Mouse (Mus musculus) urinary bladder, adult 18-20 months (tissue): ENCODE data around the gene Eif2b5.
"Not testable (repeated sequence)": the region's sequence is repeated elsewhere in the genome, so short reads cannot be mapped to it uniquely, and the experiment has no call there.

Experiments used
- DNase-seq, 2 experiments: peaks; one replicate each; pipeline ENCODE4 v3.0.0; 2022; ENCODE audit warnings: low spot score in 2 of 2, mixed read lengths in 2 of 2

Gene Eif2b5

DNA sequence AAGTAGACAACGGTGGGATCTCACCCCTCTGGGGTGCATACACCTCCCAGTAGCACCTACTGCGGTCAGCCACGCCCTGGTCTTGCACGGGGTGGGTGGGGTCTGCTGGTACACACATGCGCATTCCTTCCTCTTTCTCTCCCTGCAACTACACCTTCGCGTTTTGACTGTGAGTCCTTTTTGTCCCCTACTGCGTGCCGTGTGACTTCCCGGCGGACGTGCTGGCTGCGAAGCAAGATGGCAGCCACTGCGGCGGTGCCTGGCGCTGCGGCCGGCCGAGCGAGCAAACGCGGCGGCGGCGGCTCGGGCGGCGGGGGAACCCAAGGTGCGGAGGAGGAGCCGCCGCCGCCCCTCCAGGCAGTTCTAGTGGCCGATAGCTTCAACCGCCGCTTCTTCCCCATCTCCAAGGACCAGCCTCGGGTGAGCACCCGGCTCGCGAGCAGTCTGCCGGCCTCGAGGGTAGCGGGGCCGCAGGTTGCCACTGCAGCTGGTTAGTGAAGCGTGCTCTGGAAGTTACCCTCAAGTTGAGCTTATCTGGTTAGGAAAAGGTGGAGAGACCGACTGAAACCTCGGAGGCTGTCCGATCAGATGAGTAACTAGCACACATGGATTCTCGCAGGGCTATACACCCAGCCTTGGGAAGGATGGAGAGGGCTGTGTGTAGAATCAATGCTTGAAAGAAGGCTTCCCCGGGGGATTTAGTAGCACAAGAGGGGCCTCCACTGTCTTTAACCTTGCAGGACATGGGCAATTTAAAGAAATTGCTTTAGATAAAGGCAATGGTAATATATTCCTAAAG lies at the start of gene Eif2b5:
Eif2b5 (plus strand) TSS at position 141 of the 799 bp plus-strand sequence.
- peak; percentile 92 to 96 for DNase-seq

DNA sequence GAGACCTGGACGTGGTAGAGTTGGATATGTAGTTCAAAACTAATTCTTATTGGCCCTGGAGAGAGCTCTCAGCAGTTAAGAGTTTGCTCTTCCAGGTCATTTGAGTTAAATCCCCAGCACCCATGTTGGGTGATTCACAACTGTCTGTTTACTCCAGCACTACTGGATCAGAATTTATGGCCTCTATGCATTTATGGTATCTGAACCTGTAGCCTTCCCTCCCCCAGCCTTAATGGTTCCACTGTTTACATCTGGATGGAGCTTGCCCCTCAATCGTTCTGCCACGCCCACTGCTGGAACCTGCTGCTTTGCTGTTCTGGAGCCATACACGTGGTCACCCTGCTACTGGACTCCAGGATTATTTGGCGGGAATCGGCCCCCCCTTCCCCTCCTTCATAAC lies 46.8 kb upstream of the Eif2b5 start:
- DNase-seq, result no peak

DNA sequence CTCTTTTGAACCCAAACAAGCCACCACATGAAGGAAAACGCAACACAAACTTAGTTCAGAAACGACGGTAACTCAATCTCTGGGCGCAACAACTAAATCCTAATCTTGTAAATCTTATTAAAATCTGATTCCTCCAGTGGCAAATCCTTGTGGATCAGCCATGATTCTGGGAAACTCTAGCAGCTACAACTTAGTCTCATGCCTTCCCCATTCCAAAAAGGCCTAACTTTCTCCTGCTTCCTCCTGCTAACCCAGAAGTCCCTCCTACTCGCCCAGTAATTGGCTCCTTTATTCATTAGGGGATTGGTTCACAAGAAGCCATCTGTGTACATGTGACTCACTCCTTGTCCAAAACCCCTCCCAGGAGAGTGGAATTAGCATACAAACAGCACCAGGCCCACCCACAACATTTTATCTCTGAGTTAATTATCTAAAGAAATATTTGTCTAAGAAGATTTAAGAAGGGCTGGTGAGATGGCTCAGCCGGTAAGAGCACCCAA lies 44.4 kb upstream of the Eif2b5 start:
- no peak for DNase-seq

DNA sequence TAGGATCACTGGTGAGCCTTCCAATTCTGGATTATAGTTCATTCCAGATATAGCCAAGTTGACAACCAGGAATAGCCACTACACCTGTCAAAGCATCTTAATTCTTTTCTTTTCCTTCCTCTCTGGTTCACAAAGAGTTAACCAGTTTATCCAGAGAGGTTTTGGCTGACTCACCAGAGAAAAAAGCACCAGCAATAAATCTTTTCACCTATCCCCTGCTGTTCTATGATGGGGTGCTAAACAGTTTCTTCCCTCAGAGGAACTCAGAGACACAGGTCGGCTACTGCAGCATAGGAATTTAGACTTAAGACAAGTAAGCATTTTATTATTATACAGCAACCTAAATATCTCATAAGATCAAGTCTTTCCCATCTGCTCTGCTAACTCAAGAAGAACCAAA lies 42.5 kb upstream of the Eif2b5 start:
- no peak for DNase-seq

DNA sequence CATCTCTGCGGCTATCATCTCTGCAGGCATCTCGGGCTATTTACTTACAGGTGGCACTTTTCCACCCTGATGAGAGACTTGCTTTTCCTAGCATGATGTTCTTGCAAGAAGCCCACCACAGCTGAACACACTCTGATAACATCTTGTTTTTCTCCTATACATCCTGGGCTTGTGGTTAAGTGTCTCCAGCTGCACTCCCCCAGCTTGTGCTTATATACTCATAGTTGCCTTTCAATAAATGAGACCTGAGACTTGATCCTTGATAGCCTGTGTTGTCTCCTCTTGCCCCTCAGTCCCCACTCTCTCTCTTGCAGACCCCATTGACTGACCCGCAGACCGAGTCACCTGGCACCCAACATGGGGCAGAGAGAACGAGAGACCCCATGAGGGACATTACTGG lies 39.9 kb upstream of the Eif2b5 start:
- not testable (repeated sequence) for DNase-seq

DNA sequence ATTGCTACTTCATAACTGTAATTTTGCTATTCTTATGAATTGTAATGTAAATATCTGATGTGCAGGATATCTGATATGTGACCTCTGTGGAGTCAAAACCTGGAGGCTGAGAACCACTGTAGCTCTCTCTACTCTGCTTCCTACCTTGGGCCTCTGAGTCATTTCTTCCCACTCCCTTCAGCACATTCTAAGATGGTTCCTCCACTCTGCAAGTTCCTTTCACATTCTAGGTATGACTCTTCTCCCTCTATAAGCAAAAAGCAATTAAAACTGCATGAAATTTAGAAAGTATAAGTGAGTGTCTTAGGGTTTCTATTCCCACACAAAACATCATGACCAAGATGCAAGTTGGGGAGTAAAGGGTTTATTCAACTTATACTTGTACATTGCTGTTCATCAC lies 33.9 kb upstream of the Eif2b5 start:
- DNase-seq, result no peak

DNA sequence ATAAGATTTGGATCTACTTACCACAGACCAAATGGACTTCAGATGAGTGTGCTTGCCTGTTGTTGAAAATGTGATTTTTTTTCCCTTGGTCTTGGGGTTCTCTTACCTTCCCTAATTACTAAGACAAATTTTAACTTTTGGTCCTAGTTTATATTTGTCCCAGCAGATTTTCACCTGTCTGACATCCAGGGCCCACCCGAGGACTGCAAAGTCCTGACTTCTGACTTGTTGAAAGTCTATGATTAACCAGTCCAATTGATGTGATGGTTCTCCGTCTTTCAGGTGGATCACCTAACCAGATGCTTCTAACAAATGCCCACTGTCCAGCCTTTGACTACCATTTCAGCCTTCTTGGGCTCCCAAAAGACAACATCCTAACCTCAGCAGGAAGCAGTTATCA lies 27.6 kb upstream of the Eif2b5 start:
- no peak for DNase-seq

DNA sequence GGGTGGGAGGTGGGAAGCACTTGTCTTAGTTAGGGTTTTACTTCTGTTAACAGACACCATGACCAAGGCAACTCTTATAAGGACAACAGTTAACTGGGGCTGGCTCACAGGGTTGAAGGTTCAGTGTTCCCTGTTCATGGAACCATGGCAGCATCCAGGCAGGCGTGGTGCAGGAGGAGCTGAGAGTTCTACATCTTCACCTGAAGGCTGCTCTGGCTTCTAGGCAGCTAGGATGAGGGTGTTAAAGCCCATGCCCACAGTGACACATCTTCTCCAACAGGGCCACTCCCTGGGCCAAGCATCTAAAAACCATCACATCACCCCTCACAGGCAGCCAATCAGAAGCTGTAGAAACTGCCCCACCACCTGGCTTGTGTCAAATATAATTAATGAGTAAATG lies 26.9 kb upstream of the Eif2b5 start:
- DNase-seq, result no peak

DNA sequence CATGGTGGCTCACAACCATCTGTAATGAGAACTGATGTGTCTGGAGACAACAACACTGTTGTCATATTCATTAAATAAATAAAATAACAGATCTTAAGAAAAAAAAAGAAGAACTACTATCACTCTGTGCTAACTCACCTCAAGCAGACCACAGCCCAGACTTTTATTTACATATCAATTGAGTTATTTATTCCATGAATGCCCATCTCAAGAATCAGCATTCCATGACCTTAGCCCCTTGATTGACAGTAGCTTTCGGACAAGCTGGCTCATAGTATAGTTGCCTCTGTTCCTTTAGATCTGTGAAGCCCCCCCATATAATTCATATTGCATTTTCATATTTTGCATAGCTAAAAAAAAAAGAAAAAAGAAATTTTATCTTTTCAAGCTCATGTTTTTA lies 24.9 kb upstream of the Eif2b5 start:
- DNase-seq, result no peak

DNA sequence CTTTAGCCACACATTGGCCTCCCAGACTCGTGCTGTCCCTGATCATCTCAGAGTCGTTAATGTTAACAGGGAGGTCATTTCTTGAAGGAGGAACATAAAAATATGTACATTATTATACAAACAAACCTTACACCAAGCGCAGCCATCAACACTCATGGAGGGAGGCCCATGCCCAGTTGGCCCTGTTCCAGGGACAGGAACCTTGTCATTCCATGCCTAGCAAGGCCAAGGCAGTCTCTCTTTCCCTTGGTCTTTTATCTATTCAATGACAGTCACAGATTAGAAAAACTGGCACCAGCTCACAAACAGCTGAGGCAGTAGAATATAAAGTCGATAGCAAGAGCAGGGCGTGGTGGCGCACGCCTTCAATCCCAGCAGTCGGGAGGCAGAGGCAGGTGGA lies 24.4 kb upstream of the Eif2b5 start:
- no peak for DNase-seq

DNA sequence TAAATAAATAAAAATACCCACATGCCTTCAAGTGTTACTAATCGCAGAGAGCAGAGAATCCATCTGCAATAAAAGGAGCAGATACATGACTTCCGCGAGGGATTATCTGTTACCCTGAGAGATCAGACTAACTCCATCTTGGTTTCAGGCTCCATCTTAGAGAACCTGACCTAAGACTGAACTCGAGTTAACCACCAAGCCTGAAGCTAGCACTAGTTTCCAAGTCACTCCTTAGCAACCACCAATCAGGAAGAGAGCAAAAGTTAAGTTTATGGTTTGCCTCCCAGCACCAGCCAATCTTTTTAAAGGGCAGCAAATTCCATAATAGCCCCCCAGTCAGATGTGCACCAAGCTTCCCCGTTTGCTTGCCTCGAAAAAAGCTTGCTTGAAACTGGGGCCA lies 23.8 kb upstream of the Eif2b5 start:
- no peak for DNase-seq

DNA sequence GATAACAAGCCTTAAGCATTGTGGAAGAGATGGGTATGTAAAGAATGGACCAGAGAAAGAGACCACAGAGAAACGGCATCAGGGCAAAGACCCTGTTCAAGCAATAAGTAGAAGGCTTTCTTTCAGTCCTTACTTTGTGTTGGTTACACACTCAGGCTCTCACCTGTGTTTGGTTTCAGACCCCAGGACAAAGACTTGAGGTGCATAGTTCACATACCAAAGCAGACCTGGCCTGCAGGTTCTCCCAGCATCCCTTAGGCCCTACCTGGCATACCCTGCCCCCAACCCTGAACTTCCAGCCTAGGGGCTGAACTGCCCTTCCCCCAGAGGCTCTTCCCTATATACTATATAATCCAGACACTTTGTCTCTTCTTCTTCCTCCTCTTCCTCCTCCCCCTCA lies 23.3 kb upstream of the Eif2b5 start:
- DNase-seq, result no peak

DNA sequence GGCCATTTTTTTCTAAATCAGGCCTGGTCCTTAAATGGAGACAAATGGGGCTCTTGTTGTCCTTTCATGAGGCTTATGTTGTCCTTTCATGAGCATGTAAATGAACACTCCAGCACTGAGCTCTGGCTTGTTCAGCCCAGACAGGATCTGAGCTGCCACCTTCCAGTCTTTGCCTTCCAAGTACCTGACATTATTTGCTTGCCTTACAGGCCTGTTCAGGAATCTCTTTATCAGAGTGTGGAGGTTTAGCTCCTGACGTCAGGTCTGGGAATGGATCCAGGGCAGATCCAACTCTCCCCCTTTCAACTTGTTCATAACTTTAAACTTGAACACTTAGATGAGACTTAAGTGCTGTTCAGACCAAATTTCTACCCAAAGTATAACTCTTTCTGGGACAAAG lies 21.8 kb upstream of the Eif2b5 start:
- peak in 1 of 2 experiments; percentile 18 for DNase-seq

DNA sequence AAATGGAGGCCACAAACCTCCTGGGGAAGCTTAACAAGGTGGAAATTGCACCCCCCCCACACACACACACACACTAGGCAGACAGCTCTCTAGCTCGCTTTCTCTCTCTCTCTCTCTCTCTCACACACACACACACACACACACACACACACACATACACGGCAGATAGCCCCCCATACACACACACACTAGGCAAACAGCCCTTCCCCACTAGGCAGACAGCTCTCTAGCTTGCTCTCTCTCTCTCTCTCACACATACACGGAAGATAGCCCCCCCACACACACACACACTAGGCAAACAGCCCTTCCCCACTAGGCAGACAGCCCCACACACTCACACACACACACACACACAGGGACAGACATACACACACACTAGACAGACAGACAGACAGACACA lies 21.3 kb upstream of the Eif2b5 start:
- no peak for DNase-seq

DNA sequence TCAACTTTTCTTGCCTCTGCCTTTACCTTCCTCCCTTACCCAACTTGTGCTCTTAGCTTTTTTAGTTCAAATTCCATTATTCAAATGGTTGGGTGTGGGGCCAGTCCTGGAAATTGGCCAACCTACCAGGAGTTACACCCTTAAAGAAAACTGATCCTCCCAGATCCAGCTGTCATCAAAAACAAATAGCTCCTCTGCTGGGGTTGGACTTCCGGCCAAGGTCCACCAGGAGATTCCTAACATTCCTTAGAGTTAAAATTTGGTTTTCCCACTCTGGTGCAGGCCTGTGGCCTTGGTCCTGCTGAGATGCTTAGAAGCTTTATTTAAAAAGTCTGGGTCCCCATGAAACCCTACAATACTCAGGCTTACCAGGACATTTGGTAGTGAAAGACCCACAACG lies 20.1 kb upstream of the Eif2b5 start:
- DNase-seq, result no peak

DNA sequence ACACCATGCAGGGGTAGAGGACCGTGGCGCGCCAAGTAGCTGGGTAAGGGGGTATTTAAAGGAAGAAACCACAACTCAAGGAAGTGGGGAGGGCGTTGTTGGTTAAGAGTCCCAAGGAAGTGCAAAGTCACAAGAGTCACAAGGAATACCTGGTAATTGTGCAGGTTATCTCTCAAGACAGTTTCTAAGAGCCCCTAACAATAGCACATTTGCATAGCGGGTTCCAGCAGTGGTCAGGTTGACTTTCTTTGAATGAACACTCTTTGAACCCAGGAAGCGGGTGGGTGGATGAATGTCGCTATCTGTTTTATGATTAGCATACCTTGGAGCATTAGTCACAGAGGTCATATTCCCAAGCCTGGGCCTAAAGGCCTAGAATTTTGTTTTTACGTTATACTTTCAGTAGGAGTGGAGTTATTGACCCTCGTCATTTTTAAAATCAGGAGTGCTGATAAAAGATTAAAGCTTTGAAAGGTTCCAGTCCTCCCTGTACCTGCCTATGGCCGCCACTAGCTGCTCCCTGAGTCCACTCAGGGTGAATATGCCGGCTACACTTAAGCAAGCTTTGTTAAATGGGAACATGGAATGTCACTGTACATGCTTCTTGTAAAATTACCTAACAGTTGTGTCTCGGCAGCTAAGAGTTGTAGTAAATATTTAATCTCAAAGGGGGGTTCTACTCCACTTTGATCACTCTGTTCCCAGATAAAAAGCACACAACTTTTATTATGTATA lies 19.4 kb upstream of the Eif2b5 start:
- not testable (repeated sequence) for DNase-seq

DNA sequence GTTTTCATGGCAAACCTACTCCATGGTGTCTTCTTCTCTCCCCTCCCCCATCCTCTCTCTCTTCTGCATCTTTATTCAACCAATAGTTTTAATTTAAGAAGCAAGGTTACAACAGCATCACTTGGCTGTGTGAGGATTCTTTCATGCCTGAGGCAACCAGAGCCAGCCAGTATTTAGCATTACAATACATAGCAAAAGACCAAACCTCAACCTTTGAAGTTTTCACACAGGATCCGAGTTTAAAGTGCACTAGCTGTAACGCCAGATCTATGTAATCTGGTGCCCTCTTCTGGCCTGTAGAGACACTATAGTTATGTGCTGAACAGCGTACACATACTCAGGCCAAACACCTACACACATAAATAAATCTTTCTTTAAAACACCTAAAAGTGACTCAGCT lies 18.5 kb upstream of the Eif2b5 start:
- DNase-seq, result no peak

DNA sequence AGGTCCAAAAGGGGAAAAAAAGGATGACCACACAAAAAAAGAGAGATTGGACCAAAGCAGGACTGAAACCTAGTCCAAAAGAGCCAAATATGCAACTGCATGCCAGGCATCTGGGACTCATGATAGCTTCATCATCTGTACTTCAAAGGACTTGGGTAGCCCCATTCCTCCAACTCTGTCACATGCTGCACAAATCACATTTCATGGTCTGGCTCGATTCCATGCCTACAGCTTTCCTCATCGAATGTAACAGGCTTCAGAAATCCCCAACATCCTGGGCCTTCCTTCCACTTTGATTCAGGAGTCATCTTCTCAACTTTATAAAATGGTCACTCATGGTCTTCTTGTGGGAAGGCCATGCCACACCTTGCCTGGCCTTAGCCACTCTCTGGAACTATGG lies 16.9 kb upstream of the Eif2b5 start:
- DNase-seq, result no peak

DNA sequence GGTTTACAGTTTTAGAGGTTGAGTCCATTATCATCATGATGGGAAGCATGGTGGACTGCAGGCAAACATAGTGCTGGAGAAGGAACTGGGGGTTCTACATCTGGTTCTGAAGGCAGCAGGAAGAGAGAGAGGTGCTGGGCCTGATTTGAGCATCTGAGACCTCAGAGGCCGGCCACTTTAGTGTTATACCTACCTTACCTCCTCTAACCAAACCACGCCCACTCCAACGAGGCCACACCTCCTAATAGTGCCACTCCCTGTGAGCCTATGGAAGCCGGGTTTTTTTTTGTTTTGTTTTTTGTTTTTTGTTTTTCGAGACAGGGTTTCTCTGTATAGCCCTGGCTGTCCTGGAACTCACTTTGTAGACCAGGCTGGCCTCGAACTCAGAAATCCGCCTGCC lies 14.9 kb upstream of the Eif2b5 start:
- not testable (repeated sequence) for DNase-seq

DNA sequence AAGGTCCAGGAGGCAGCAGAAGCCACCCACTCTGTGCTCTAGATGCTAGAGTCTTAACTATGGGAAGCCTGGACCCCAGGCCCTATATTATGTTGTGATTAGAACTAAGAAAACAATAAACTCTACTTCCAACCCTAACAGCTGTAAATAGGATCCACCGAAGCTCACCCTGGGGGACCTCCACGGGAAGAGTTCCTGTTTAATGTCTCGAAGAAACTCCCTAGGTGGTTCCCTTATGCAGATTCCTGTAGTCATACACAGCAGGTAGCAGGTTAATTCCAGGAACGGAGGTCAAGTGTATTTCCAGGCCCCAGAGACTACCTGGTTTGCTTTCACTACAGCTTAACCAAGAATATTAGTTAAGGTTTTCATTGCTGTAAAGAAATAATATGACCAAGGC lies 13.6 kb upstream of the Eif2b5 start:
- no peak for DNase-seq

DNA sequence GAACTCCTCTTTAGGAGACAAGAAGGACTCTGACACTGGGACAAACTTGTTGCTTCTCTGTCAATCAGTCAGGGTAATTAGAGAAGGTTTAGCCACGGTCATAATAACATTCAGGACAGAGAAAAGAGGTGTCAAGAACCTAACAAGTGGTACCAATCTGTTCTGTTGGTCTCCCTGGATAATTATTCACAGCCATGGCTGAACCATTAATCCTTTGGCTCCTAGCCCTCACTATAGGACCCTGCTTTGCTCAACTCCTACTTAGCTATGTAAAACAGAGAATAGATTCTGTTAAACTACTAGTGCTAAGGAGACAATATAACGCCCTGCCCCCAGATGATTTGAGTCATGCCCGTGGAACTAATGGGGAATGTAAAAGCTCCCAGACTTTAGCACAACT lies 12.6 kb upstream of the Eif2b5 start:
- no peak for DNase-seq

DNA sequence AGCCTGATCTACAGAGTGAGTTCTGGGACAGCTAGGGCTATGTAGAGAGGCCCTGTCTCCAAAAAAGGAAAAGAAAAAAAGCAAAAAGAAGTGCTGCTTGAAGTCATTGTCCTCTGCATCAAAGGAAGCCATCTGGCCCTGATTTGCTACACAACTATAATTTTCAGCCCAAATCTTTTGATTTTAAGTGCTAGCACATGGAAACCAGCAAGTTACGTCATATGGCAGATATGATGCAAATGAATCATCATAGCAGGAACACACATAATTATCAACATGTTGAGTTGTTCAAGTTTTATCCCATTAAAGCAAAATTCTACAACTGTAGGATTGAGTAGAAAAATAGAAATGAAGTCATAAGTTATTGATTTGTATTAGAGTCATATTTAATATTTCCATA lies 10.5 kb upstream of the Eif2b5 start:
- DNase-seq, result no peak

DNA sequence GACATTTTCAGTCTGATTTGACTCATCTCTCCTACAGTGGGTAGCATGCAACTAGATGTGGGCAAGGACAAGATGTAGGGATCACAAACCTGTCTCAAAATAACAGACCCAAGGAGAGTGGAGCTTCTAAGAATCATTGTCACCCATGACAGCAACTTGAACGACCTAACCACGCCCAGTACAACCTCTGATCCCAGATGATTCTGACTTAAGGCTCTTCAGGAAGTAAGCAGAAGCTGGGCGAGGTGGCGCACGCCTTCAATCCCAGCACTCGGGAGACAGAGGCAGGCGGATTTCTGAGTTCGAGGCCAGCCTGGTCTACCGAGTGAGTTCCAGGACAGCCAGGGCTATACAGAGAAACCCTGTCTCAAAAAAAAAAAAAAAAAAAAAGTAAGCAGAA lies 9.9 kb upstream of the Eif2b5 start:
- not testable (repeated sequence) for DNase-seq
